ENCODE assay signal across 22 mouse cellular contexts in genomic region chr10:116721986-116722385, GRCm38 (mm10).
DNase-seq lines count a peak whose midpoint lies in the region; ATAC-seq and TF ChIP-seq lines count a peak whose summit lies in the region.
"Had no signal": no experiment of that assay in that cellular context is flagged by ENCODE, and none has a peak within 500 bp of the region (broad histone marks: within the 10 kb centered on the region; RNA-seq: fewer than 3 reads in every experiment).

No protein-coding gene starts in this region.

- no peaks in the 10 kb centered on the region for H3K4me1 ChIP-seq in lung, embryonic 14.5 days (ENCODE audit: insufficient read depth)
- H3K4me1 ChIP-seq in lung, embryonic 15.5 days: no peaks in the 10 kb centered on the region
- 0 out of 2 replicates have a peak, but pooled peaks cover 2% of the 10 kb centered on the region for H3K4me1 ChIP-seq in lung, embryonic 16.5 days (replicated peaks; ENCODE audit: control insufficient read depth, insufficient read depth, low read length)
- no peaks in the 10 kb centered on the region for H3K4me1 ChIP-seq in lung, postnatal 0 days (ENCODE audit: insufficient read depth, low read depth, low read length)
- H3K4me1 ChIP-seq in midbrain, embryonic 11.5 days (ENCODE audit: control insufficient read depth, insufficient read depth, low read length): no peaks in the 10 kb centered on the region
- 0 out of 2 replicates have a peak, but pooled peaks cover 2% of the 10 kb centered on the region for H3K4me1 ChIP-seq in midbrain, embryonic 14.5 days (ENCODE audit: control insufficient read depth, insufficient read depth, low read length)

- H3K27ac ChIP-seq in lung, embryonic 14.5 days (ENCODE audit: low read depth): no peak overlapping the region
- H3K27ac ChIP-seq in lung, embryonic 15.5 days: peak overlapping the region; percentile 42; the same call in 1 of the 2 replicates
- no peak overlapping the region for H3K27ac ChIP-seq in lung, embryonic 16.5 days (ENCODE audit: low read length)
- no peak overlapping the region for H3K27ac ChIP-seq in lung, postnatal 0 days (ENCODE audit: low read length)
- no peak overlapping the region for H3K27ac ChIP-seq in midbrain, embryonic 11.5 days (ENCODE audit: low read depth, low read length)
- no peak overlapping the region for H3K27ac ChIP-seq in midbrain, embryonic 14.5 days (replicated peaks; ENCODE audit: low read depth, low read length)

- 65% methylated on average over 9 of the region's 9 CpGs for WGBS in lung, embryonic 14.5 days
- 51% methylated on average over 9 of the region's 9 CpGs for whole genome bisulfite sequencing in lung, embryonic 15.5 days
- 59% methylated on average over 9 of the region's 9 CpGs for WGBS in lung, embryonic 16.5 days
- 57% methylated on average over 9 of the region's 9 CpGs for WGBS in lung, postnatal 0 days
- 95% methylated on average over 9 of the region's 9 CpGs for WGBS in midbrain, embryonic 11.5 days
- 97% methylated on average over 9 of the region's 9 CpGs for WGBS in midbrain, embryonic 14.5 days

- no peak overlapping the region for H3K9ac ChIP-seq in lung, embryonic 14.5 days
- H3K9ac ChIP-seq in lung, embryonic 15.5 days: no peak overlapping the region
- no peak overlapping the region for H3K9ac ChIP-seq in lung, embryonic 16.5 days (ENCODE audit: low read length)
- H3K9ac ChIP-seq in lung, postnatal 0 days (replicated peaks; ENCODE audit: low read depth): no peak overlapping the region
- no peak overlapping the region for H3K9ac ChIP-seq in midbrain, embryonic 11.5 days (ENCODE audit: low read length)
- H3K9ac ChIP-seq in midbrain, embryonic 14.5 days (replicated peaks; ENCODE audit: low read length): no peak overlapping the region

- no peak overlapping the region for H3K4me3 ChIP-seq in lung, embryonic 14.5 days (ENCODE audit: low read depth, low read length)
- no peak overlapping the region for H3K4me3 ChIP-seq in lung, embryonic 15.5 days
- no peak overlapping the region for H3K4me3 ChIP-seq in lung, embryonic 16.5 days (ENCODE audit: low read length)
- no peak overlapping the region for H3K4me3 ChIP-seq in lung, postnatal 0 days (ENCODE audit: low read depth, low read length)
- no peak overlapping the region for H3K4me3 ChIP-seq in midbrain, embryonic 11.5 days (ENCODE audit: low read depth, low read length)
- no peak overlapping the region for H3K4me3 ChIP-seq in midbrain, embryonic 14.5 days (replicated peaks; ENCODE audit: low read depth, low read length)

- H3K27me3 ChIP-seq in lung, embryonic 14.5 days (ENCODE audit: insufficient read depth, low read length): no peaks in the 10 kb centered on the region
- no peaks in the 10 kb centered on the region for H3K27me3 ChIP-seq in lung, embryonic 15.5 days
- H3K27me3 ChIP-seq in lung, embryonic 16.5 days (ENCODE audit: control insufficient read depth, insufficient read depth, low read depth, low read length): no peaks in the 10 kb centered on the region
- no peaks in the 10 kb centered on the region for H3K27me3 ChIP-seq in lung, postnatal 0 days (replicated peaks; ENCODE audit: insufficient read depth, low read length)
- H3K27me3 ChIP-seq in midbrain, embryonic 11.5 days (ENCODE audit: control insufficient read depth, insufficient read depth, low read length): no peaks in the 10 kb centered on the region
- no peaks in the 10 kb centered on the region for H3K27me3 ChIP-seq in midbrain, embryonic 14.5 days (ENCODE audit: control insufficient read depth, insufficient read depth, low read length)
- H3K27me3 ChIP-seq: CH12.LX, Patski had no signal

- no peaks in the 10 kb centered on the region for H3K36me3 ChIP-seq in lung, embryonic 14.5 days (ENCODE audit: insufficient read depth)
- H3K36me3 ChIP-seq in lung, embryonic 15.5 days: no peaks in the 10 kb centered on the region
- no peaks in the 10 kb centered on the region for H3K36me3 ChIP-seq in lung, embryonic 16.5 days (ENCODE audit: control insufficient read depth, insufficient read depth, low read length)
- H3K36me3 ChIP-seq in lung, postnatal 0 days (ENCODE audit: insufficient read depth, low read length): no peaks in the 10 kb centered on the region
- no peaks in the 10 kb centered on the region for H3K36me3 ChIP-seq in midbrain, embryonic 11.5 days (ENCODE audit: control insufficient read depth, insufficient read depth, low read length)
- no peaks in the 10 kb centered on the region for H3K36me3 ChIP-seq in midbrain, embryonic 14.5 days (ENCODE audit: control insufficient read depth, insufficient read depth, low read length)
- H3K36me3 ChIP-seq: G1E had no signal

- H3K4me2 ChIP-seq in lung, embryonic 14.5 days: no peak overlapping the region
- no peak overlapping the region for H3K4me2 ChIP-seq in lung, embryonic 15.5 days
- H3K4me2 ChIP-seq in lung, embryonic 16.5 days (ENCODE audit: low read depth, low read length): no peak overlapping the region
- no peak overlapping the region for H3K4me2 ChIP-seq in lung, postnatal 0 days (replicated peaks; ENCODE audit: low read depth, low read length)
- no peak overlapping the region for H3K4me2 ChIP-seq in midbrain, embryonic 11.5 days
- H3K4me2 ChIP-seq in midbrain, embryonic 14.5 days (ENCODE audit: low read length): no peak overlapping the region

- ATAC-seq in lung, embryonic 14.5 days (ENCODE audit: insufficient read depth): peak; percentile 58; the same call in 1 of the 2 replicates
- ATAC-seq in lung, embryonic 15.5 days (ENCODE audit: borderline replicate concordance, extremely low read depth, low FRiP score, low TSS enrichment): peak; percentile 57; the same call in 1 of the 2 replicates
- peak; percentile 75 for ATAC-seq in lung, embryonic 16.5 days (ENCODE audit: low read depth)
- no peak for ATAC-seq in lung, postnatal 0 days
- ATAC-seq in midbrain, embryonic 11.5 days (ENCODE audit: low FRiP score): no peak
- no peak for ATAC-seq in midbrain, embryonic 14.5 days (ENCODE audit: low FRiP score, low TSS enrichment)
- ATAC-seq: activated CD4-positive, CD25-positive, alpha-beta regulatory T cell, adult 4 months; CD4-positive, CD25-positive, alpha-beta regulatory T cell, adult 4 months; Patski had no signal

- no peaks in the 10 kb centered on the region for H3K9me3 ChIP-seq in lung, embryonic 14.5 days (ENCODE audit: low read depth, low read length)
- no peaks in the 10 kb centered on the region for H3K9me3 ChIP-seq in lung, embryonic 15.5 days
- no peaks in the 10 kb centered on the region for H3K9me3 ChIP-seq in lung, embryonic 16.5 days (ENCODE audit: control insufficient read depth, low read length)
- no peaks in the 10 kb centered on the region for H3K9me3 ChIP-seq in lung, postnatal 0 days (ENCODE audit: low read length)
- no peaks in the 10 kb centered on the region for H3K9me3 ChIP-seq in midbrain, embryonic 11.5 days (ENCODE audit: control insufficient read depth, low read length)
- H3K9me3 ChIP-seq in midbrain, embryonic 14.5 days (ENCODE audit: control insufficient read depth, low read length): no peaks in the 10 kb centered on the region

- DNase-seq in lung, embryonic 14.5 days: peak; percentile 57
- no peak for DNase-seq in lung, postnatal 36 days
- no peak for DNase-seq in lung, postnatal 4 days
- DNase-seq in lung, postnatal 0 days (ENCODE audit: low spot score): no peak
- DNase-seq in midbrain, embryonic 11.5 days (ENCODE audit: low spot score, missing footprints): peak; percentile 75
- DNase-seq in midbrain, embryonic 14.5 days: no peak
- DNase-seq: adrenal gland, adult 2 months; adrenal gland, adult 8-10 months; adrenal gland, postnatal 10 days; adrenal gland, postnatal 14 days; adrenal gland, postnatal 25 days; adrenal gland, postnatal 36 days; B cell, adult 2 months; cerebellum, adult 11 months; cerebellum, adult 11-12 months had no signal

- no peak for TF ChIP-seq CTCF in lung, embryonic 14.5 days (IDR thresholded peaks at IDR 0.05; ENCODE audit: low read depth)
- TF ChIP-seq CTCF in lung, postnatal 0 days (IDR thresholded peaks at IDR 0.05): no peak

- TF ChIP-seq EP300 in lung, postnatal 0 days (IDR thresholded peaks at IDR 0.05): no peak

Comparison
In these comparisons a context has a peak if more than half of its experiments do, and no peak if none do; other contexts are left out.
1. ATAC-seq: peak in lung, embryonic 14.5 days (single experiment), lung, embryonic 15.5 days (single experiment) and lung, embryonic 16.5 days (single experiment); none in lung, postnatal 0 days (single experiment), midbrain, embryonic 11.5 days (single experiment) and midbrain, embryonic 14.5 days (single experiment).
2. DNase-seq: peak in lung, embryonic 14.5 days (single experiment) and midbrain, embryonic 11.5 days (single experiment); none in lung, postnatal 36 days (single experiment), lung, postnatal 4 days (0 of 2), lung, postnatal 0 days (single experiment) and midbrain, embryonic 14.5 days (single experiment).